Mouse (Mus musculus) lung, embryonic 15.5 days (tissue): ENCODE results near the gene Efs. TPM values are rescaled to one million over a fixed set of nuclear protein-coding genes. Genes with fewer than 3 reads are reported as not detected.
A peak's percentile ranks its signal among the peaks of the same experiment; 100 is the strongest.

ENCODE experiments used
- ATAC-seq: fragments of 200-750 bp; cut with Nextera tagmentation; 2 replicates; pipeline ENCODE4 v1.8.0; 2017; ENCODE audit warnings: moderate number of reproducible peaks, borderline replicate concordance; ENCODE audit not compliant: low FRiP score, low TSS enrichment; ENCODE audit errors: extremely low read depth
- H3K27ac ChIP-seq: fragments of 300-500 bp; sonication (generic); 2 replicates; pipeline ENCODE4 v1.5.1; 2015; ENCODE audit warnings: moderate library complexity, mild to moderate bottlenecking, inconsistent platforms
- H3K27me3 ChIP-seq: fragments of 300-500 bp; sonication (generic); 2 replicates; pipeline ENCODE4 v1.6.1; 2015; ENCODE audit warnings: inconsistent platforms
- H3K36me3 ChIP-seq: fragments of 300-500 bp; sonication (generic); 2 replicates; pipeline ENCODE4 v1.6.1; 2015; ENCODE audit warnings: inconsistent platforms
- H3K4me1 ChIP-seq: fragments of 300-500 bp; sonication (generic); 2 replicates; pipeline ENCODE4 v1.6.1; 2015; ENCODE audit warnings: inconsistent platforms
- H3K4me2 ChIP-seq: fragments of 300-500 bp; sonication (generic); 2 replicates; pipeline ENCODE4 v1.6.1; 2015; ENCODE audit warnings: inconsistent platforms, mild to moderate bottlenecking, moderate library complexity
- H3K4me3 ChIP-seq: fragments of 300-500 bp; sonication (generic); 2 replicates; pipeline ENCODE4 v1.5.1; 2015; ENCODE audit warnings: mild to moderate bottlenecking, inconsistent platforms
- H3K9ac ChIP-seq: fragments of 300-500 bp; sonication (generic); 2 replicates; pipeline ENCODE4 v1.6.1; 2015; ENCODE audit warnings: inconsistent platforms
- H3K9me3 ChIP-seq: fragments of 300-500 bp; sonication (generic); 2 replicates; pipeline ENCODE4 v1.6.1; 2016; ENCODE audit warnings: inconsistent platforms
- WGBS: fragments of 180-500 bp; shearing (Covaris S2); methylation state at CpG from one replicate; pipeline ENCODE4 v1.1.7; 2015; 5-methylcytosine and 5-hydroxymethylcytosine counted together
- polyA plus RNA-seq: library from polyadenylated mRNA; unstranded; fragments of >200 nt; fragmentation: Nextera tagmentation; extraction: Ambion mirVana; gene quantifications from 2 replicates; pipeline ENCODE4 v1.2.1, GENCODE M21; 2015

Gene Efs
- polyA plus RNA-seq, 1 experiment from 2014 or later: 29.1 TPM

- peak; percentile 56 for ATAC-seq
- 1% methylated on average over 60 of the region's 69 CpGs for WGBS
- H3K27ac ChIP-seq: peak overlapping the region; percentile 55
- no peaks in the 10 kb centered on the region for H3K27me3 ChIP-seq
- peak overlapping the region; percentile 95 for H3K4me3 ChIP-seq
- H3K36me3 ChIP-seq: peaks cover 29% of the 10 kb centered on the region
- H3K4me1 ChIP-seq: peaks cover 14% of the 10 kb centered on the region
- H3K9ac ChIP-seq: peak overlapping the region; percentile 93
- H3K9me3 ChIP-seq: no peaks in the 10 kb centered on the region
- peak overlapping the region; percentile 100 for H3K4me2 ChIP-seq
Observed at GRCm38 (mm10) chr14:54912109-54912850, 13.6 kb downstream of the Efs start.

- no peak for ATAC-seq
- Histone ChIP-seq H3K27ac (no peak overlapping the region), H3K4me3 (no peak overlapping the region), H3K4me2 (no peak overlapping the region), H3K9me3 (no peaks in the 10 kb centered on the region), H3K4me1 (peaks cover 13% of the 10 kb centered on the region), H3K9ac (no peak overlapping the region), H3K27me3 (no peaks in the 10 kb centered on the region), H3K36me3 (peaks cover 27% of the 10 kb centered on the region)
- 72% methylated on average over 7 of the region's 7 CpGs for WGBS
Observed at GRCm38 (mm10) chr14:54908682-54909081, 17.2 kb downstream of the Efs start.

- Histone ChIP-seq H3K27me3 (no peaks in the 10 kb centered on the region), H3K4me1 (0 out of 2 replicates have a peak, but pooled peaks cover 3% of the 10 kb centered on the region), H3K27ac (no peak overlapping the region), H3K4me3 (no peak overlapping the region), H3K9ac (no peak overlapping the region), H3K4me2 (no peak overlapping the region), H3K9me3 (no peaks in the 10 kb centered on the region), H3K36me3 (peaks cover 27% of the 10 kb centered on the region)
- WGBS: 89% methylated on average over 4 of the region's 4 CpGs
- ATAC-seq: no peak
Observed at GRCm38 (mm10) chr14:54903641-54904040, 22.3 kb downstream of the Efs start.

GRCm38 (mm10) chr14:54900383-54900782 lies 25.5 kb downstream of the Efs start:
- no peak overlapping the region for H3K4me3 ChIP-seq
- peak; percentile 41; the same call in 1 of the 2 replicates for ATAC-seq
- no peaks in the 10 kb centered on the region for H3K9me3 ChIP-seq
- H3K9ac ChIP-seq: no peak overlapping the region
- peaks cover 40% of the 10 kb centered on the region for H3K36me3 ChIP-seq
- no peak overlapping the region for H3K4me2 ChIP-seq
- H3K4me1 ChIP-seq: peaks cover 7% of the 10 kb centered on the region
- 1% methylated on average over 3 of the region's 3 CpGs for WGBS
- no peaks in the 10 kb centered on the region for H3K27me3 ChIP-seq
- H3K27ac ChIP-seq: no peak overlapping the region

GRCm38 (mm10) chr14:54897445-54897844 lies 28.5 kb downstream of the Efs start:
- H3K27me3 ChIP-seq: no peaks in the 10 kb centered on the region
- H3K27ac ChIP-seq: no peak overlapping the region
- 47% methylated on average over 2 of the region's 2 CpGs for WGBS
- no peak overlapping the region for H3K4me3 ChIP-seq
- H3K36me3 ChIP-seq: peaks cover 40% of the 10 kb centered on the region
- no peak overlapping the region for H3K9ac ChIP-seq
- no peaks in the 10 kb centered on the region for H3K9me3 ChIP-seq
- peaks cover 14% of the 10 kb centered on the region for H3K4me1 ChIP-seq
- H3K4me2 ChIP-seq: no peak overlapping the region
- no peak for ATAC-seq

GRCm38 (mm10) chr14:54894296-54895151 lies 31.4 kb downstream of the Efs start:
- WGBS: under 1% methylated on average over 41 of the region's 54 CpGs
- peak; percentile 73 for ATAC-seq
- H3K27me3 ChIP-seq: no peaks in the 10 kb centered on the region

GRCm38 (mm10) chr14:54893651-54894181 lies 32.2 kb downstream of the Efs start:
- H3K27me3 ChIP-seq: no peaks in the 10 kb centered on the region
- WGBS: under 1% methylated on average over 38 of the region's 38 CpGs
- peak overlapping the region; percentile 48 for H3K4me2 ChIP-seq
- H3K4me3 ChIP-seq: peak overlapping the region; percentile 97
- H3K27ac ChIP-seq: peak overlapping the region; percentile 95
- H3K9ac ChIP-seq: peak overlapping the region; percentile 97
- H3K36me3 ChIP-seq: peaks cover 33% of the 10 kb centered on the region
- H3K9me3 ChIP-seq: no peaks in the 10 kb centered on the region
- peaks cover 12% of the 10 kb centered on the region for H3K4me1 ChIP-seq
- peak; percentile 99 for ATAC-seq

More at GRCm38 (mm10) chr14:54894296-54895151, 31.4 kb downstream of the Efs start:
- peak overlapping the region; percentile 97 for H3K9ac ChIP-seq
- H3K4me1 ChIP-seq: peaks cover 12% of the 10 kb centered on the region
- no peaks in the 10 kb centered on the region for H3K9me3 ChIP-seq
- peak overlapping the region; percentile 95 for H3K27ac ChIP-seq
- H3K4me3 ChIP-seq: peak overlapping the region; percentile 97
- peak overlapping the region; percentile 61 for H3K4me2 ChIP-seq
- peaks cover 40% of the 10 kb centered on the region for H3K36me3 ChIP-seq

GRCm38 (mm10) chr14:54892200-54892599 lies 33.7 kb downstream of the Efs start, which contains the start of gene Pabpn1:
TSS of gene Pabpn1 (plus strand) at chr14:54892500.
- WGBS: 90% methylated on average over 3 of the region's 3 CpGs
- Histone ChIP-seq H3K27ac (peak within 1 kb of the TSS; percentile 74), H3K4me1 (peaks cover 12% of the 10 kb centered on the region), H3K4me2 (peak within 1 kb of the TSS; percentile 48), H3K9me3 (no peaks in the 10 kb centered on the region), H3K4me3 (peak within 1 kb of the TSS; percentile 97), H3K27me3 (no peaks in the 10 kb centered on the region), H3K36me3 (peaks cover 18% of the 10 kb centered on the region), H3K9ac (0 out of 2 replicates have a peak within 1 kb of the TSS, but pooled peaks have one; percentile 24)
- no peak for ATAC-seq

- Histone ChIP-seq H3K27me3 (no peaks in the 10 kb centered on the region), H3K27ac (no peak overlapping the region), H3K9ac (no peak overlapping the region), H3K4me3 (no peak overlapping the region), H3K36me3 (peaks cover 11% of the 10 kb centered on the region), H3K9me3 (no peaks in the 10 kb centered on the region), H3K4me1 (peaks cover 18% of the 10 kb centered on the region), H3K4me2 (peak overlapping the region; percentile 64)
- no peak for ATAC-seq
- WGBS: 79% methylated on average over 11 of the region's 11 CpGs
Observed at GRCm38 (mm10) chr14:54885309-54885708, 40.6 kb downstream of the Efs start.

- Histone ChIP-seq H3K27ac (peak overlapping the region; percentile 98), H3K9ac (peak overlapping the region; percentile 84), H3K9me3 (no peaks in the 10 kb centered on the region), H3K4me1 (peaks cover 18% of the 10 kb centered on the region), H3K36me3 (peaks cover 11% of the 10 kb centered on the region), H3K4me2 (peak overlapping the region; percentile 64), H3K27me3 (no peaks in the 10 kb centered on the region), H3K4me3 (peak overlapping the region; percentile 71)
- WGBS: 13% methylated on average over 21 of the region's 21 CpGs
- ATAC-seq: no peak; the same call in 1 of the 2 replicates
Observed at GRCm38 (mm10) chr14:54884022-54884712, 41.8 kb downstream of the Efs start.
